Mouse (Mus musculus): ENCODE measurements at regions not wholly inside any gene's neighbourhood (a gene's known extent, or its start where the extent isn't known, plus 50 kb on each side); places are given as distances from the start of the nearest gene placed in this dataset.
A peak's percentile ranks its signal among the peaks of the same experiment; 100 is the strongest.

- no peaks in the 10 kb centered on the region; the same call in 1 of the 2 replicates for H3K27me3 ChIP-seq (ENCODE audit: control insufficient read depth, insufficient read depth, low read length)
- no peaks in the 10 kb centered on the region for H3K9me3 ChIP-seq (ENCODE audit: control insufficient read depth, low read length)
- WGBS: 19% methylated on average over 12 of the region's 12 CpGs
- peaks cover 39% of the 10 kb centered on the region for H3K4me1 ChIP-seq (ENCODE audit: control insufficient read depth, insufficient read depth, low read length)
- H3K4me2 ChIP-seq (ENCODE audit: low read length): no peak overlapping the region
- H3K27ac ChIP-seq (replicated peaks; ENCODE audit: low read depth, low read length): peak overlapping the region; percentile 73; the same call in 1 of the 2 replicates
- no peak overlapping the region for H3K4me3 ChIP-seq (replicated peaks; ENCODE audit: low read depth, low read length)
- H3K36me3 ChIP-seq (ENCODE audit: control insufficient read depth, insufficient read depth, low read length): no peaks in the 10 kb centered on the region
- ATAC-seq (ENCODE audit: low FRiP score, low TSS enrichment) (peak; percentile 42; the same call in 1 of the 2 replicates), DNase-seq (peak; percentile 74)
- H3K9ac ChIP-seq (replicated peaks; ENCODE audit: low read length): no peak overlapping the region
These were observed 1024.0 kb downstream of the Adgrl2 start for GRCm38 (mm10) chr3:147966379-147966778.

- no peak; the same call in 1 of the 2 replicates for ATAC-seq (ENCODE audit: low FRiP score, low TSS enrichment)
These were observed 1026.5 kb downstream of the Adgrl2 start for GRCm38 (mm10) chr3:147963698-147964476.

GRCm38 (mm10) chr3:147948041-147948592 lies 1042.2 kb downstream of the Adgrl2 start:
- DNase-seq: no peak
- H3K9ac ChIP-seq (replicated peaks; ENCODE audit: low read length): no peak overlapping the region
- H3K27ac ChIP-seq (replicated peaks; ENCODE audit: low read depth, low read length): no peak overlapping the region
- H3K4me1 ChIP-seq (ENCODE audit: control insufficient read depth, insufficient read depth, low read length): no peaks in the 10 kb centered on the region
- ATAC-seq (ENCODE audit: low FRiP score, low TSS enrichment): no peak
- WGBS: 78% methylated on average over 13 of the region's 13 CpGs
- no peak overlapping the region for H3K4me2 ChIP-seq (ENCODE audit: low read length)
- H3K27me3 ChIP-seq (ENCODE audit: control insufficient read depth, insufficient read depth, low read length): no peaks in the 10 kb centered on the region
- H3K9me3 ChIP-seq (ENCODE audit: control insufficient read depth, low read length): peaks cover 4% of the 10 kb centered on the region; the same call in 1 of the 2 replicates
- H3K4me3 ChIP-seq (replicated peaks; ENCODE audit: low read depth, low read length): no peak overlapping the region
- H3K36me3 ChIP-seq (ENCODE audit: control insufficient read depth, insufficient read depth, low read length): no peaks in the 10 kb centered on the region

More at GRCm38 (mm10) chr3:147963698-147964476, 1026.5 kb downstream of the Adgrl2 start:
- H3K27ac ChIP-seq (replicated peaks; ENCODE audit: low read depth, low read length): peak overlapping the region; percentile 15; the same call in 1 of the 2 replicates
- peak; percentile 47 for DNase-seq
- WGBS: 11% methylated on average over 13 of the region's 13 CpGs
- H3K4me1 ChIP-seq (ENCODE audit: control insufficient read depth, insufficient read depth, low read length): peaks cover 39% of the 10 kb centered on the region
- no peaks in the 10 kb centered on the region for H3K9me3 ChIP-seq (ENCODE audit: control insufficient read depth, low read length)
- no peak overlapping the region for H3K4me3 ChIP-seq (replicated peaks; ENCODE audit: low read depth, low read length)
- H3K36me3 ChIP-seq (ENCODE audit: control insufficient read depth, insufficient read depth, low read length): no peaks in the 10 kb centered on the region
- no peaks in the 10 kb centered on the region for H3K27me3 ChIP-seq (ENCODE audit: control insufficient read depth, insufficient read depth, low read length)
- H3K9ac ChIP-seq (replicated peaks; ENCODE audit: low read length): no peak overlapping the region
- H3K4me2 ChIP-seq (ENCODE audit: low read length): 0 out of 2 replicates have a peak overlapping the region, but pooled peaks have one; percentile 21

GRCm38 (mm10) chr3:147943314-147943713 lies 1047.0 kb downstream of the Adgrl2 start:
- Histone ChIP-seq H3K4me1 (ENCODE audit: control insufficient read depth, insufficient read depth, low read length) (no peaks in the 10 kb centered on the region), H3K36me3 (ENCODE audit: control insufficient read depth, insufficient read depth, low read length) (no peaks in the 10 kb centered on the region), H3K27ac (replicated peaks; ENCODE audit: low read depth, low read length) (no peak overlapping the region), H3K27me3 (ENCODE audit: control insufficient read depth, insufficient read depth, low read length) (no peaks in the 10 kb centered on the region), H3K4me2 (ENCODE audit: low read length) (no peak overlapping the region), H3K9me3 (ENCODE audit: control insufficient read depth, low read length) (no peaks in the 10 kb centered on the region), H3K4me3 (replicated peaks; ENCODE audit: low read depth, low read length) (no peak overlapping the region), H3K9ac (replicated peaks; ENCODE audit: low read length) (no peak overlapping the region)
- 80% methylated on average over 4 of the region's 4 CpGs for WGBS
- no peak for DNase-seq
- ATAC-seq (ENCODE audit: low FRiP score, low TSS enrichment): no peak

- Histone ChIP-seq H3K27me3 (ENCODE audit: control insufficient read depth, insufficient read depth, low read length) (no peaks in the 10 kb centered on the region), H3K4me3 (replicated peaks; ENCODE audit: low read depth, low read length) (no peak overlapping the region), H3K4me1 (ENCODE audit: control insufficient read depth, insufficient read depth, low read length) (no peaks in the 10 kb centered on the region), H3K36me3 (ENCODE audit: control insufficient read depth, insufficient read depth, low read length) (no peaks in the 10 kb centered on the region), H3K27ac (replicated peaks; ENCODE audit: low read depth, low read length) (no peak overlapping the region), H3K9ac (replicated peaks; ENCODE audit: low read length) (no peak overlapping the region), H3K4me2 (ENCODE audit: low read length) (no peak overlapping the region), H3K9me3 (ENCODE audit: control insufficient read depth, low read length) (no peaks in the 10 kb centered on the region)
- WGBS: 80% methylated on average over 6 of the region's 6 CpGs
- DNase-seq (no peak), ATAC-seq (ENCODE audit: low FRiP score, low TSS enrichment) (no peak)
These were observed 1059.5 kb downstream of the Adgrl2 start for GRCm38 (mm10) chr3:147930811-147931251.

GRCm38 (mm10) chr3:147920181-147920580 lies 1068.0 kb downstream of the Ttll7 start:
- H3K4me3 ChIP-seq (replicated peaks; ENCODE audit: low read depth, low read length): no peak overlapping the region
- ATAC-seq (ENCODE audit: low FRiP score, low TSS enrichment) (no peak), DNase-seq (no peak)
- no peaks in the 10 kb centered on the region for H3K36me3 ChIP-seq (ENCODE audit: control insufficient read depth, insufficient read depth, low read length)
- H3K27ac ChIP-seq (replicated peaks; ENCODE audit: low read depth, low read length): no peak overlapping the region
- no peaks in the 10 kb centered on the region for H3K27me3 ChIP-seq (ENCODE audit: control insufficient read depth, insufficient read depth, low read length)
- no peaks in the 10 kb centered on the region for H3K4me1 ChIP-seq (ENCODE audit: control insufficient read depth, insufficient read depth, low read length)
- no peaks in the 10 kb centered on the region for H3K9me3 ChIP-seq (ENCODE audit: control insufficient read depth, low read length)
- H3K9ac ChIP-seq (replicated peaks; ENCODE audit: low read length): no peak overlapping the region
- 92% methylated on average over 2 of the region's 2 CpGs for WGBS
- H3K4me2 ChIP-seq (ENCODE audit: low read length): no peak overlapping the region

GRCm38 (mm10) chr3:147919701-147920100 lies 1067.5 kb downstream of the Ttll7 start:
- DNase-seq (no peak), ATAC-seq (ENCODE audit: low FRiP score, low TSS enrichment) (no peak)
- Histone ChIP-seq H3K36me3 (ENCODE audit: control insufficient read depth, insufficient read depth, low read length) (no peaks in the 10 kb centered on the region), H3K4me1 (ENCODE audit: control insufficient read depth, insufficient read depth, low read length) (no peaks in the 10 kb centered on the region), H3K27ac (replicated peaks; ENCODE audit: low read depth, low read length) (no peak overlapping the region), H3K9ac (replicated peaks; ENCODE audit: low read length) (no peak overlapping the region), H3K4me2 (ENCODE audit: low read length) (no peak overlapping the region), H3K4me3 (replicated peaks; ENCODE audit: low read depth, low read length) (no peak overlapping the region), H3K9me3 (ENCODE audit: control insufficient read depth, low read length) (no peaks in the 10 kb centered on the region), H3K27me3 (ENCODE audit: control insufficient read depth, insufficient read depth, low read length) (no peaks in the 10 kb centered on the region)
- WGBS: 83% methylated on average over 3 of the region's 3 CpGs

DNA sequence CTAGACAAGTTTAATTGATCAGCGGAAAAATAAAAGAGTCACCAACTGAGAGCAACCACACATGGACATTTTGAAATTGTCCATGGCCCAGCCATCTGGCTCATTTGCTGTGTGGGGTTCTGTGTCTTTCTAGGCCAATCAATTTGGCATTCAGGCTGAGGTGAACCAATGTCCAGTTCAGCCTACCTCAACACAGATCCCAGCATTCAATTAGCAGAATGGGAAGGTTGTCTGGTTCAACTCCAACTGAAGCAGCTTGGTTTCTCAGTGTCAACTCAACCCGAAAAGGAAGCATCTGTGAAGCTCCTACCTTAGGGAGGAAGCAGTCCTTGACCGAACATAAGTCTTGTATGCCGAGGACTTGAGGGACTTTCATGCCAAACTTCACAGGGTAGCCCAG lies 1067.0 kb downstream of the Ttll7 start:
- no peaks in the 10 kb centered on the region for H3K9me3 ChIP-seq (ENCODE audit: control insufficient read depth, low read length)
- DNase-seq: no peak
- H3K27ac ChIP-seq (replicated peaks; ENCODE audit: low read depth, low read length): no peak overlapping the region
- no peak overlapping the region for H3K4me3 ChIP-seq (replicated peaks; ENCODE audit: low read depth, low read length)
- no peaks in the 10 kb centered on the region for H3K27me3 ChIP-seq (ENCODE audit: control insufficient read depth, insufficient read depth, low read length)
- no peak overlapping the region for H3K4me2 ChIP-seq (ENCODE audit: low read length)
- no peaks in the 10 kb centered on the region for H3K36me3 ChIP-seq (ENCODE audit: control insufficient read depth, insufficient read depth, low read length)
- no peaks in the 10 kb centered on the region for H3K4me1 ChIP-seq (ENCODE audit: control insufficient read depth, insufficient read depth, low read length)
- no peak for ATAC-seq (ENCODE audit: low FRiP score, low TSS enrichment)
- WGBS: 95% methylated on average over 4 of the region's 4 CpGs
- no peak overlapping the region for H3K9ac ChIP-seq (replicated peaks; ENCODE audit: low read length)

- peak; percentile 46 for DNase-seq
- Histone ChIP-seq H3K9ac (replicated peaks; ENCODE audit: low read length) (no peak overlapping the region), H3K27me3 (ENCODE audit: control insufficient read depth, insufficient read depth, low read length) (no peaks in the 10 kb centered on the region), H3K4me3 (replicated peaks; ENCODE audit: low read depth, low read length) (no peak overlapping the region), H3K9me3 (ENCODE audit: control insufficient read depth, low read length) (no peaks in the 10 kb centered on the region), H3K36me3 (ENCODE audit: control insufficient read depth, insufficient read depth, low read length) (no peaks in the 10 kb centered on the region), H3K4me1 (ENCODE audit: control insufficient read depth, insufficient read depth, low read length) (no peaks in the 10 kb centered on the region), H3K27ac (replicated peaks; ENCODE audit: low read depth, low read length) (no peak overlapping the region), H3K4me2 (ENCODE audit: low read length) (no peak overlapping the region)
- no peak for ATAC-seq (ENCODE audit: low FRiP score, low TSS enrichment)
- WGBS: 70% methylated on average over 1 of the region's 1 CpGs
These were observed 1044.6 kb downstream of the Ttll7 start for GRCm38 (mm10) chr3:147896751-147897150.
